Mouse (Mus musculus) c-Kit-positive CD71-negative TER-119-negative erythroid progenitor cells, embryonic 14.5 days (primary cell): ENCODE measurements around the gene Mxra7.
"Not testable (repeated sequence)": the region's sequence is repeated elsewhere in the genome, so short reads cannot be mapped to it uniquely, and the experiment has no call there.

Experiments used
- DNase-seq: peaks from one replicate; pipeline ENCODE4 v3.0.0-alpha.2; 2013; ENCODE audit warnings: low read depth

Gene Mxra7

DNA sequence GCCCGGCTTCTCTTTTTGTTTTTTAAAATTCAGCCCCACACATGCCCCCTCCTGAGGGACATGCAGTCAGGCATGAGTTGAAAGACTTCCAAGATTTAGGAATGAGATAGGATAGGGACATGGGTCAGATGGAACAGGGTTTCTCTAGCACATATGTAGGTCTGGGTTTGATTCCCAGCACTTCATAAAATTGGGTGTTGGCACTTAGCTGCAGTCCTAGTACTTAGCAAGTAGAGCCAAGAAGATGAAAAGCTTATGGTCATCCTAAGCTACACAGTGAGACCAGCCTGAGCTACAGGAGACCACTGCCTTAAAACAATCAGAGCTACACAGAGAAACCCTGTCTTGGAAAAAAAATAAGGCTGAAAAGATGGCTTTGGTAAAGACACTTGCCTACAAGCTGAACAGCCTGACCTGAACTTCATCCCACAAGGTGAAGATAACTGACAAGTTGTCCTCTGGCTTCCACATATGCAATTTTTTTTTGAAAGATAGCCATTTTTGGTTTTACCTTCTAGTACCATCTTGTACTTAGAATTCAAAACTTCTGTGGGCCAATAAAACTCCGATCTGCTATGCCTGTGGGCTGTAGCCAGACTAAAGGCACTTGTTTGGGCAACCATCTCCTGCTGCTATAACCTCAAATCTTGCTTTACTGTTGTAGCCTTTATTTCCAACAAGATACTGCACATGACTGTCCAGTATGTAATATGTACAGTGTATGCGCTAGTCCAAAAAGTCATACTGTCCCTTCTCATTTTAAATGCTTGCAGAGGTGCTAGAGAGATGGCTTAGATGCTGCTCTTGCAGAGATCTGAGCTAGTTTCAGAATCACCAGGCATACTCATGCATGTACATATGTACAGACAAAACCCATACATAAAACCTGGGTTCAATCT, 19.6 kb upstream of the Mxra7 start:
- no peak for DNase-seq

DNA sequence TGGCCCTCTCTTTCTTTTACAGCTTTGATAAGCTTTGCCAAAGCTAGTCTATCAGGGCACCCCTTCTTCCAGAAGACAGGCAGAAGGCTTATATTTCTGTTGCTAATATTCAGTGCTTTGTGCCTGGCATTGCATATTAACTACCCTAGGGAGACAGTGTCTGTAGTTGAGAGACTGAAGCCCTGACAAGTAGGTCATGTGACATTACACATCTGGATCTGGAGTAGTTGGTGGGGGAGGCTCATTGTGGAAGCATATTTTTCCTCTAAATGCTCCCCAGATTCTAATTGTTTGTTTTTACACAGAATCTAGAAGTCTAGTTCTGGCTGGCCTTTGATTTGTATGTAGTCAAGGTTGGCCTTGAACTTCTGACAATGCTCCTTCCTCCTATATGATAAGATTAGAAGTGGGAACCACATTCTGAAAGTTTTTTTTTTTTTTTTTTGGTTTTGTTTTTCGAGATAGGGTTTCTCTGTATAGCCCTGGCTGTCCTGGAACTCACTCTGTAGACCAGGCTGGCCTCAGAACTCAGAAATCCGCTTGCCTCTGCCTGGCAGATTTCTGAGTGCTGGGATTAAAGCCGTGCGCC, 18.8 kb upstream of the Mxra7 start:
- no peak for DNase-seq

DNA sequence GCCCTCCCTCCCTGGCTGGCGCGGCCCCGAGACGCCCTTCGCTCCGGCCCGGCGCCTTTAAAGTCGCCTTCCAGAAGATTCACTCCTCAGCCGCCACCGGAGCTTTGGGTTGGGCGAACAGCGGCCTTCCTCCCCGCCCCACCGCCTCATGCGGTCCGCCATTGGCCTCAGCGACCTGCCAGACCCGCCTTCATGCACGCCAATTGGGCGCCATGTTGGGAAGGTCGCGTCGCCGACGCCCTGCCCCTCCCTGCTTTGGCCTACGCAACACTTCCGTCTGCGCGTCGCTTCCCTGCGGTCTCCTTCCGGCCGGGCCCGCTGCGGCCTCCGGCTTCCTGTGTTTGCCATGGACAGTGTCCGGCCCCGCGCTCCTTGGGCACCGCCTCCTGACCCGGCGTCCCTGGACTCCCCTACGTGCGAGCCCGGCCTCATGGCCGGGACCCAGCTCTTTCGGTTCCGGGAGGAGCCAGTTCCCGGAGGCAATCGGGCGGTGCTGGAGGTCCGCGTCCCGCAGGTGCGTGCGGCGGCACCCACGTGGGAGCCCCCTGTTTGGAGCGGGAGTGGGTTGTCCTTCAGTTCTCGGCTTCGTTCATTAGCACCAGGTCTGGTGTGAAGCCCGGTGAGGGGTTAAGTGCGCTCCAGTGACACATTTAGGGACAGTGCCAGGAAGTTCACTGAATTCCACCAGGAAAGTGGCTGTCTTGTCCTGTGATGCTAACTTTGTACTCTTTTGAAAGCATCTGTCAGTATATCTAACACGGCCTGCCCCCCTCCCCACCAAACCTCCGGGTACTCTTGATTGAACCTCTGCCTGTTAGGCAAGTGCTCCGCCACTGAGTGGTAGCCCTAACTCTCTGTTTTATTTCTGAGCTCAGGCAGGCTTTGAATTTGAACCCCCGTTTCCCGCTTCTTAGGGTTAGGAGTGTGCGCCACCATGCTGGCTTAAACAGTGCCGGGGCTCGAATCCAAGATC, 15.7 kb upstream of the Mxra7 start, which contains the start of the genes Mettl23 and Jmjd6:
Gene Mettl23 (plus strand): TSS at position 18 of the 973 bp plus-strand sequence.
Gene Jmjd6 (minus strand): TSS at position 189 of the 973 bp plus-strand sequence.
- DNase-seq, result peak; percentile 89

DNA sequence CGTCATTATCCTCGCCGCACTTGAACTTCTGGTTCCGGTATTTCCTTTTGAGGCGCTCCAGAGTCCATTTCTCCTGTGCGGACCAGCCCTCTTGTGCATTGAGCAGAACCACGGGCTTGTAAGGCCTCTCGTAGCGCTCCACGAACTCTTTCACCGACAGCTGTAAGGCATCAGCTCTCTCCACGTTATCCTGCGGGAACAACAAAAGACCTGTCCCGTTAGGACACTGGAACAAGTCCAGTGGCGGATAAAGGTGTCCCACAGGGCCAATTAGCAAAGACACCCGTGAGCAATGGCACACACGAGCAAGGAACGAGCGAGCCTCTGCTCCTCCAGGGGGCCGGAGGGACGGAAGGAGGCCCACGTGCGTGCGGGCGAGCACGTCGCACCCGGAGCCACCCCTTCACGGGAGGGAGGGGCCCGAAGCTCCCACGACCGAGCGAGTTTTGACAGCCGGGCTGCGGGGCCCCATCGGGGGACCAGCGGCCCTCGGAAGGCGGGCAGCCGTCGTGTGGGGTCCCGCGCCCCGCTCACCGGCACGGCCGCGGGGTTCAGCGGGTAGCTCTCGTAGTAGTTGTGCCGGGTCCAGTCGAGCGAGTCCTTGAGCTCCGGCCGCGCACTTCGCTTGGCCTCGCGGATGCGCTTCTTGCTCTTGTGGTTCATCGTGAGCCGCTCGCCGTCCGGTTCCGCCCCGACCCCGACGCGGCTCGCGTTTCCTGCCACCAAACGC, 14.8 kb upstream of the Mxra7 start:
- DNase-seq, result no peak

DNA sequence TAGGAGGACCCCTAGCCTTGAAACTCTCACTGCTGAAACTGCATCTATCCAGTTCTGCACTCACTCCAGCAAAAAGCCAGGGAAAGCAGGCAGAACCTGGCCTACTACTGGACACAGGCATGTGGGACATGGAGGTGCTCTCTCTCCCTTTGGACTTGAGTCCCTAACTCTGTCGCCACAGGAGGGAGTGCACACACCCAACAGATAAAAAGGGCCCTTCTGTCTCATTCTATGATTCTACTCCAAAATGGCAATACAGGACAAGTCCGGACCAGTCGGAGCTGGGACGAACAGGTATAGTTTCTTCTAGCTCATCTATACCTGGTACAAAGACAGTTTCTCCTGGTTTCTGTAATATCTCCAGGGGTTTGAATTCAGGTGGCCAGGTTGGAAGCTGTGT, 12.9 kb upstream of the Mxra7 start:
- DNase-seq, result no peak

DNA sequence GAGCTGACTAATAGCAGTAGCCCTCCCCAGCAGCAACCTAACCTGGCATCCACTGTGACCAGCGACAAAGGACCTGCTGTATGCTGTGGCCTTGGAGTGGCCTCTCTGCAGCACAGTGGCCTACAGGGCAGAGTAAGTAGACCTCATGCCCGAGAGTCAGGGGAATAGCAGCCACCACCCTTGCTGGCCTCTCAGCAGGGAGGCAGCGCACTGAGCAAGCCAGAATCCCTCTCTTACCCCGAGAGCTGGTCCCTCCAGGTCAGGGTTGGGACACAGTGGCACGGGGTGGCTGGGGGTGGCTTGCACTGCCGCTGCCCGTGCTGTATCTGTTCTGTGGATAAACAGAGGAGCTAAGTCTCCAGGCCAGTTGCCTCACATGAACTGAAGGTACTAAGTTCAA, 11.8 kb upstream of the Mxra7 start:
- DNase-seq, result no peak

DNA sequence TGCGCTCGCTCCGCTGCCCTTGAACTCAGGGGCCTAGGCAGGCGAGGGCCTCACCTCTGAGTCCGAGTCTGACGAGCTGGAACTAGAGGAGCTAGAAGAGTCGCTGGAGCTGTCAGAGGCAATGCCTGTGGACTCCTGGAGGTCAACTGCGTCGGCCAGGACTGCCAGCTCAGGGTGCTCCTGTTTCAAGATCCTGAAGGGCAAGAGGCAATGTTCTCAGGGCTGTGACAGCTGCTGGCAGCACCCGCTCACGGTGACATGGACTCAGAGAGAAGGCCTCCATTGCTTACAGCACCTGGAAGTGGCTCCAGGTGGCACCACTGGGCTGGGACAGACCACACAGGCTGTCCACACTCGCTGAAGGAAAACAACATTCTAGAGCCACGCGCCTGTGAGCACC, 11.1 kb upstream of the Mxra7 start:
- DNase-seq, result no peak

DNA sequence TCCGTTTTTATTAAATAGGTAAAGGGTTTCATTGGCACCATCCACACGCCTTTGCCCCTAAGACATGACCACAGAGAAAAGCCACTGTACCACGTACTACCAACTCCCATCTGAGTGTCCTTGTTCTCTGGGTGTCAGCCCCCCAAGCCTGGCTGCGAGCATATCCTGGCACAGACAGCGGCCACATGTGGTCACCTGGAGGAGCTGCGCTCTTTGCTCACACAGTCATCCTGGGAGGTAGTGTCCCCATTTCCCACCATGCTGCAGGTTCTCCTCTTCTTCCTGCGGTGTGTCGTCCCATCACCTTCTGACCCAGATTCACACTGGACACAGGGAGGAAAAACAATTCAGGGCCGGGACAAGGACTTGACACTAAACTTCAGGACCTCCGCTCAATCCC, 9.6 kb upstream of the Mxra7 start:
- DNase-seq, result no peak

DNA sequence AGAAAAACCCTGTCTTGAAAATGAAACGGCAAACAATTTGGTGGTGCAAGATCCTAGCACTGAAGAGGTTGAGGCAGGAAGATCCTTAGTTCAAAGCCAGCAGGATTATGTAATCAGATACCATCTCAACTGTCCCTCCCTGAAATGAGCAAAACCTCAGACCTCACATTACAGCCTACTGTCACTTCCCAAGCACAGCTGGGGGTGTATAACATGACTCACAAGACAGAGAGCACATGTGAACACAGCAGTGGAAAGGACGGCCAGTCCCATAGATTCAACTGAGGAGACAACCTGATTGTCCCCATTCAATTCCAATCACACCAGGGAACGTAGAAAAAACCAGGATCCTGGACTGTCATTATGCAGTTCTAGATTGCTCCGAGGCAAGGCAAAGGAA, 8.4 kb upstream of the Mxra7 start:
- no peak for DNase-seq

DNA sequence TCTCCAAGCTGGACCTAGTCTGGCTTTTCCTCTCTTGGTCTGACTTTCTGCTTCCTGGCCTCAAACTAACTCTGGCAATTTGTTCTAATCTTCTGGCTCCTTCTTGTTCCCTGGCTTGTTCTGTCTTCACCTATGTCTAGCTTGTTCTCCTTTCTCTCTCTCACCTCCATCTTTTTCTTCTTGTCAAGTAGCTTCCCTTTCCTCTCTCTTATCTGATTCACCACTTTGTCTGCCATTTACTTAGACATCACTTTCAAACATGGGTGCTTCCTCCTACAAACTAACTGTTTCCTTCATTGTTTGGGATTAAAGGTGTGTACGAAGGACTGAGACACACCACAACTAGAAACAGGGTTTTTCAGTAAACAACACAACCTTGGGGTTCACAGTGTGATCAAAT, 7.1 kb upstream of the Mxra7 start:
- no peak for DNase-seq

DNA sequence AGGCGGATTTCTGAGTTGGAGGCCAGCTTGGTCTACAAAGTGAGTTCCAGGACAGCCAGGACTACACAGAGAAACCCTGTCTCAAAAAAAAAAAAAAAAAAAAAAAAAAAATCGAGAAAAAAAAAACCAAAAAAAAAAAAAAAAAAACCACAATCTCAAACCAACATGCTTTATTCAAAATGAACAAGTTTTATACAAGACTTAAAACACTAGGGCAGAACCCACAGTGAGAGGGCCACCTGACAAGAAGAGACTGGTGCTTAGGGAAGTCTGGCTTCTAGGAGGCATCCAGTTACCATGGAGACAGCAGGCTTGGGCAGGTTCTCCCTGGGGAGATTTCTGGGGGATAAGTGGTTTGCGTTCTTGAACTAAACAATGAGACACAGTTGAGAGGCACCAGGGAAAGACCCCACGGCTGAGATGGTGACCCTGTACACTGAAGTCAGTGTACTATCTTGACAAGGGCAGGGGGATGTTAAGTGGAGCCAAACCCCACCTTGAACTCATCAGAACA, 4.4 kb upstream of the Mxra7 start:
- DNase-seq, result no peak

DNA sequence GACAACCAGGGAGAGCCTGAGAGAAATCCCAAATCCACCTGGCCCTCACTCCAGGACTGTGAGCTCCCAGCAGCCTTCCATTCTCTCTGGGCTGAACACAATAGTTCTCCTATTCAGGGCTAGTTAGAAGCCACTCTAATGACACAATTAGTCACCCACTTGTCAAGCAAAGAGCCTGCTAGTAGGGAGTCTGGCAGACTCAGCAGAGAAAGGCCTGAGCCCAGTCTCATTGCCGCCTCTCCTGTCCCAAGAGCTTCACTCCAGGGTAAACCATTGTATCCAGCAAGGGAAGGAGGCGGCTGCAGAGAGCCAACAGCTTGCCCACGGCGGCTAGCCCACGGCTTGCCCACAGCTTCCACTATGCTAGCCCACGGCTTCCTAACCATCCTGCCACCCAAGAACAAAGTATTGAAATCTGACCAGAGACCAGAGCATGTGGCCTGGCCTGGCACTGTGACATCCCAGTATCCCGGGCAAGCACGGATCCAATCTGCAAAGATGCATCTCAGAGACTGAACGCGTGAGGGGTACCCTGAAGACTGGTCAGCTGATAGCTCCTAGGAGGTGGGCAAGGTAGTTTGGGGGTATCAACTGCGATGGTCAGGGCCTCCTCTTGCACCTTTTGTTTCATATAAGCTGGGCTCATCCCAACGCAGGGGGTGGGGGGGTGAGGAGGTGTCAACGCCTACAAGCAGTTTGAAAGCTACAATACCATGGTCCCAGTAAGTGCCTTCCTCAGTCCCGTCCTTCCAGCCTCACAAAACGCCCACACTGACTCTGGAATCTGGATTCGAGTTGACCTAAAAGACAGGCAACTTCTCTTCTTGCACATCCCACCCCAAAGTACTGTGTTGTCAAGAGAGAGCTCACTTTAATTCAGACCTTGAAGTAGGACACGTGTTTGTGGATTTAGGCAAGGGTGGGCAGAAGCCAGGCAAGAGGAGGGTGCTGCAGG, 1.0 kb downstream of the Mxra7 start:
- no peak for DNase-seq

DNA sequence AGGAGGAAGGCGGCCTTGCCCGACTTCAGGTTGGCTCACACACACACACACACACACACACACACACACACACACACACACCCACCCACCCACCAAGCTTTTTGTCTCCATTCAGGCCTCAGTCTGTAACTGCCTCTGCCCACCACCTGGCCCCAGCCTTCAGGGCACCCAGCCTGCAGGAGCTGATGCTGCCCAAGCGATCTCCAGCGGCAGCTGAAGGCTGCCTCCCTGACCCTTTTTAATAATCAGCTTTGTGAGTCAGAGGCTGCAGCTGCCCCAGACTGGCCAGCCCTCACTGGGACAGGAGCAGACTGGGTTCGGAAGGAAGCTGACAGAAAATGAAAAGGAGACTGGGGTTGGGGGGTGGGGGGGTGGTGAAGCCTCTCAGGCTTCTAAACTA, 2.6 kb downstream of the Mxra7 start:
- no peak for DNase-seq

DNA sequence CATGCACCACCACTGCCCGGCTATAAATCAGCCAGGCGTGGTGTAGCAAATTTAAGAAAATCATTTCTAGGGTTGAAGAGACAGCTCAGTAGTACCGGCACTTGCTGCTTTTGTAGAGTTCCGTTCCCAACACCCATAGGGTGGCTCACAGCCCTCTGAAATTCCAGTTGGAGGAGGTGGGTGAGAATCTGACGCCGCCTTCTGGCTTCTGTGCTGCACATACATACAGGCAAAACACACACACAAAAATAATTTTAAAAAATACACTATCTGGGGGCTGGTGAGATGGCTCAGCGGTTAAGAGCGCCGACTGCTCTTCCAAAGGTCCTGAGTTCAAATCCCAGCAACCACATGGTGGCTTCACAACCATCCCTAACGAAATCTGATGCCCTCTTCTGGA, 4.0 kb downstream of the Mxra7 start:
- DNase-seq, result not testable (repeated sequence)

DNA sequence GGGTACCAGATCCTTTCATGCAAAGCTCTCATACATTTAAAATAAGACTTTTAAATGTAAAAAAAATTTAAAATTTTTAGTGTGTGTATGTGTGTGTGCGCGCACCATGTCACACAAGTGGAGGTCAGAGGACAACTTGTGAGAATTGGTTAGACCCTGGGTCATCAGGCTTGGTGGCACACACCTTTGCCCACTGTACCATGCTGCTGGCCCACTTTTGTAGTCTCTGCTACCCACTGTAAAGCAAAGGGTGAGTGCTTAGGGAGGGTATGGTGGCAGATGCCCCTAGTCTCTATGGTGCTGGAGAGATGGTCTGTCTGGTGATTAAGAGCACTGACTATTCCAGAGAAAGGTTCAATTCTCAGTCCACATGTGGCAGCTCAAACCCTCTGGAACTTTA, 4.6 kb downstream of the Mxra7 start:
- no peak for DNase-seq

DNA sequence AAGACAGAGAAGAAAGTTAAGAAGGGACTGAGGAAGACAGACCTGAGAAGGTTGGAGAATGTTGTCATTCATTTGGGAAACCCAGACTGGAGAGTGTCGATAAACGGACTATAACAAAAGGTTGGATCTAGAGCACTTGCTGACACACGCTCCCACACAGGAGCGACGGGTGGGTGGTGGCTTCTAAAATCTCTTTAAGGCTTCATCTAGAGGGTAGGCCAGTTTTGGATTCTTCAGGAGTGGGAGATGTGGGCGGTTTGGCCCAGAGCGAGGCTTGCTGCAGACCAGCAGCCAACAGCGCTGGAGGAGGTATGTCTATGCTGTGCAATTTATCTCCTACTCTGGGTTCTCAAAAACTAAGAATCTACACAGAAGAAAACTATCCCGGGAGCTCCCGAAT, 5.2 kb downstream of the Mxra7 start:
- DNase-seq, result no peak

DNA sequence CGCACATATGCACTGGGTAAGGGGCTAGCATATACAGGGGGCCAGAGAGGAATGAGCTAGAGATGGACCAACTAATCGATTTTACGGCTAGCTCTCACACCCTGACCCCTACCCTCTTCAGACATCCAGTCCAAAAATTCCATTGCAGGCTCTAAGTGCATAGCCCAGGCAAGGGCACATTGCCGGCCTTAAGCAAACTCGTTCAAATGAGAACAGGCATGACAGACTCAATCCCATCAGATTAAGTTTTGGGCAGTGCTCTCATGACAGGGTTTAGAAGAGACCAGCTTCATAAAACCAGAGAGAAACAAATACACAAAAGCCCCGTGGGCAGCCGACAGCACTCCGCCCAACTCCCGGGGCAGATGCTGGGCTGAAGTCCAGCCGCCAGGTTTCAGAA, 5.6 kb downstream of the Mxra7 start:
- DNase-seq, result no peak

DNA sequence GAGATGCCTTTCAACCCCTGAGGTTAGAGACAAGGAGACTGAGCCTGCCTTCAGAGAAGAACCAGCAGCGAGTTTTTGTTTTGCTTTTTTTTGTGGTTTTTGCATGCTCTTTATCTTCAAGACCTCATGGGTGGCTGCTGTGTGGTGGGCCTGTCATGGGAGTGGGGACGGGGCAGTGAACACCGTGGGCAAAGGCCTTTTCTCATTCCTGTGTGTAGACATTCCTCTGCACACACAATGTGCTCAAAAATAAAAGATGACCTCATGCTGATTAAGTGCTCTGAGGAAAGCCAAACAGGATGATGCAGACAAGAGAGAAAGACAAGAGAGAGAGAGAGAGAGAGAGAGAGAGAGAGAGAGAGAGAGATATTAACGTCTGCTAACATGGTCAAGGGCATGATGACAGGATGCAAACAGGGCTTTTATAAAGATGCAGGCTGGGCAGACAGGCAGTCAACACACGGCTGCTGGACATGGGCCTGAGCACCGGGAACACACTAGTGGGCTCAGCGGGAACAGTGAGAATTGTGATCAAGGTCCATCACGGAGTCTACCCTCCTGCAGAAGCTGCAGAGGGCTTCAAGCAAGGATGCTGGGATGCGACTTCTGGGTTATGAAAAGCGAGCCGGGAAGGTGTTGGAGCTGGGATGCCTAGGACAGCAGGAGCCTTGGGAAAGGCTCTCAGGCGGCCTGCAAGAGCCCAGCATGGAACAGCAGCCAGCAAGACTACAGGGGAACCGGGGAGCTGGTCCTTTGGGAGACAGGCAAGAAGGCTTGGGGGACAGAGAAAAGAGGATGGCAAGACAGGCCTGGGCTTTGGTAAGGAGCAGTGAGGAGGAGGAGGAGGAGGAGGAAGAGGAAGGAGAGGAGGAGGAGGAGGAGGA, 6.5 kb downstream of the Mxra7 start:
- DNase-seq, result no peak

DNA sequence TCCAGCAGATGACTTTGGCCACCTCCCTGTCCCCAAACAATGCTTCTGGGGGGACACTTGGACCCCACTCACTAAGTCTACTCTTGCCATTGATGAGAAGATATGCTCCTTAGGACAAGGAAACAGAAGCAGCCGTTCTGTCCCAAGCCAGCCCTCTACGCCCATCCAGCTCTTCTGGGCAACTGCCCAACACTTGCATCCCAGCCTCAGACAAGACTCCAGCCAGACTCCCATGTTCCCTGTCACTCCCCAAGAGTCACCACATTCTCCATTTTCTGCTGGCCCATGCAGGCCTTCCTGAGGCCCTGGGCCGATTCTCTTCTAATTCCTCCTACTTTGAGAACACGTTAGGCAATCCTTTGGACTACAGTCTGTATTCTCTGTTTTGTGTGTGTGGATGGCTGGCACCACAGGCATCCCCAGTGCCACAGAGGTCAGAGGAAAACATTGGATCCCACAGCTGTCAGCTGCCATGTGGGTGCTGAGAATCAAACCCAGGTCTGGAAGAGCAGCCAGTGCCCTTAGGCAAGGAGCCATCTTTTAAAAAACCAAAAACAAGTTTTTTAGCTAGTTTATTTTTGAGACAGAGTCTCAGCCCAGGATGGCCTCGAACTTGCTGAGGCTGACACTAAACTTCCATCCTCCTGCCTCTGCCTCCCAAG, 7.8 kb downstream of the Mxra7 start:
- no peak for DNase-seq
